Mouse (Mus musculus) liver, embryonic 13.5 days (tissue): Measurements from ENCODE around the gene Lsm3. TPM values are rescaled to one million over a fixed set of nuclear protein-coding genes. Genes with fewer than 3 reads are reported as not detected.

Experiments used
- ATAC-seq: fragments of 200-750 bp; cut with Nextera tagmentation; 2 replicates; pipeline ENCODE4 v1.8.0; 2017; ENCODE audit warnings: low read depth, mild to moderate bottlenecking, moderate number of reproducible peaks, moderate library complexity
- DNase-seq: peaks from one replicate; pipeline ENCODE4 v3.0.0; 2022
- H3K27ac ChIP-seq: fragments of 300-500 bp; sonication (generic); 2 replicates; pipeline ENCODE4 v1.5.1; 2015; ENCODE audit warnings: moderate library complexity, mild to moderate bottlenecking, inconsistent platforms
- H3K27me3 ChIP-seq: fragments of 300-500 bp; sonication (generic); 2 replicates; pipeline ENCODE4 v1.6.1; 2015; ENCODE audit warnings: mild to moderate bottlenecking, inconsistent platforms
- H3K36me3 ChIP-seq: fragments of 300-500 bp; sonication (generic); 2 replicates; pipeline ENCODE4 v1.6.1; 2015; ENCODE audit warnings: mild to moderate bottlenecking, inconsistent platforms
- H3K4me1 ChIP-seq: fragments of 300-500 bp; sonication (generic); replicated peaks from 2 replicates; pipeline ENCODE4 v1.6.1; 2015; ENCODE audit warnings: inconsistent platforms
- H3K4me2 ChIP-seq: fragments of 300-500 bp; sonication (generic); 2 replicates; pipeline ENCODE4 v1.6.1; 2015; ENCODE audit warnings: inconsistent platforms, mild to moderate bottlenecking, moderate library complexity
- H3K4me3 ChIP-seq: fragments of 300-500 bp; sonication (generic); replicated peaks from 2 replicates; pipeline ENCODE4 v1.5.1; 2015; ENCODE audit warnings: mild to moderate bottlenecking, inconsistent platforms
- H3K9ac ChIP-seq: fragments of 300-500 bp; sonication (generic); 2 replicates; pipeline ENCODE4 v1.6.1; 2015; ENCODE audit warnings: mild to moderate bottlenecking, inconsistent platforms
- H3K9me3 ChIP-seq: fragments of 300-500 bp; sonication (generic); replicated peaks from 2 replicates; pipeline ENCODE4 v1.6.1; 2016; ENCODE audit warnings: inconsistent platforms
- WGBS: fragments of 180-500 bp; shearing (Covaris S2); methylation state at CpG from one replicate; pipeline ENCODE4 v1.1.7; 2015; ENCODE audit not compliant: insufficient replicate concordance; 5-methylcytosine and 5-hydroxymethylcytosine counted together
- polyA plus RNA-seq: library from polyadenylated mRNA; unstranded; fragments of >200 nt; fragmentation: Nextera tagmentation; extraction: Ambion mirVana; gene quantifications from 2 replicates; pipeline ENCODE4 v1.2.1, GENCODE M21; 2015

The Lsm3 gene
- polyA plus RNA-seq, 1 experiment from 2014 or later: 175 TPM

GRCm38 (mm10) chr6:91486736-91487453, 28.8 kb upstream of the Lsm3 start:
- H3K4me2 ChIP-seq: no peak overlapping the region
- DNase-seq: no peak
- no peak overlapping the region for H3K27ac ChIP-seq
- H3K27me3 ChIP-seq: no peaks in the 10 kb centered on the region
- no peaks in the 10 kb centered on the region for H3K9me3 ChIP-seq
- no peak overlapping the region for H3K4me3 ChIP-seq
- H3K36me3 ChIP-seq: peaks cover 88% of the 10 kb centered on the region
- H3K4me1 ChIP-seq: peaks cover 4% of the 10 kb centered on the region; the same call in 1 of the 2 replicates
- WGBS: 82% methylated on average over 15 of the region's 15 CpGs
- ATAC-seq: no peak
- no peak overlapping the region for H3K9ac ChIP-seq

GRCm38 (mm10) chr6:91488496-91489212, 27.1 kb upstream of the Lsm3 start:
- DNase-seq (no peak), ATAC-seq (no peak)
- Histone ChIP-seq H3K9ac (no peak overlapping the region), H3K4me1 (peaks cover 4% of the 10 kb centered on the region; the same call in 1 of the 2 replicates), H3K4me3 (no peak overlapping the region), H3K4me2 (no peak overlapping the region), H3K9me3 (no peaks in the 10 kb centered on the region), H3K27me3 (no peaks in the 10 kb centered on the region), H3K36me3 (peaks cover 75% of the 10 kb centered on the region), H3K27ac (no peak overlapping the region)
- 59% methylated on average over 9 of the region's 9 CpGs for WGBS

GRCm38 (mm10) chr6:91489872-91490271, 25.9 kb upstream of the Lsm3 start:
- Histone ChIP-seq H3K9ac (no peak overlapping the region), H3K27me3 (no peaks in the 10 kb centered on the region), H3K4me1 (peaks cover 4% of the 10 kb centered on the region; the same call in 1 of the 2 replicates), H3K4me3 (no peak overlapping the region), H3K9me3 (no peaks in the 10 kb centered on the region), H3K27ac (no peak overlapping the region), H3K4me2 (no peak overlapping the region), H3K36me3 (peaks cover 63% of the 10 kb centered on the region)
- 71% methylated on average over 10 of the region's 10 CpGs for WGBS
- ATAC-seq: no peak
- no peak for DNase-seq

GRCm38 (mm10) chr6:91491004-91491403, 24.7 kb upstream of the Lsm3 start:
- ATAC-seq (no peak), DNase-seq (no peak)
- H3K36me3 ChIP-seq: peaks cover 56% of the 10 kb centered on the region
- no peaks in the 10 kb centered on the region for H3K9me3 ChIP-seq
- WGBS: 74% methylated on average over 6 of the region's 6 CpGs
- no peak overlapping the region for H3K27ac ChIP-seq
- H3K4me1 ChIP-seq: peaks cover 4% of the 10 kb centered on the region; the same call in 1 of the 2 replicates
- H3K4me3 ChIP-seq: no peak overlapping the region
- no peak overlapping the region for H3K9ac ChIP-seq
- H3K27me3 ChIP-seq: no peaks in the 10 kb centered on the region
- H3K4me2 ChIP-seq: no peak overlapping the region

GRCm38 (mm10) chr6:91493053-91493452, 22.7 kb upstream of the Lsm3 start:
- WGBS: 50% methylated on average over 10 of the region's 10 CpGs
- no peak overlapping the region for H3K27ac ChIP-seq
- H3K9me3 ChIP-seq: no peaks in the 10 kb centered on the region
- DNase-seq (no peak), ATAC-seq (no peak)
- H3K4me3 ChIP-seq: no peak overlapping the region
- no peak overlapping the region for H3K4me2 ChIP-seq
- H3K27me3 ChIP-seq: no peaks in the 10 kb centered on the region
- peaks cover 51% of the 10 kb centered on the region for H3K36me3 ChIP-seq
- H3K4me1 ChIP-seq: 0 out of 2 replicates have a peak, but pooled peaks cover 4% of the 10 kb centered on the region
- H3K9ac ChIP-seq: no peak overlapping the region

GRCm38 (mm10) chr6:91494526-91494925, 21.2 kb upstream of the Lsm3 start:
- H3K27ac ChIP-seq: no peak overlapping the region
- DNase-seq (no peak), ATAC-seq (no peak)
- H3K27me3 ChIP-seq: no peaks in the 10 kb centered on the region
- no peak overlapping the region for H3K4me3 ChIP-seq
- H3K9me3 ChIP-seq: no peaks in the 10 kb centered on the region
- no peak overlapping the region for H3K9ac ChIP-seq
- no peak overlapping the region for H3K4me2 ChIP-seq
- H3K36me3 ChIP-seq: peaks cover 59% of the 10 kb centered on the region
- WGBS: 72% methylated on average over 8 of the region's 8 CpGs
- H3K4me1 ChIP-seq: no peaks in the 10 kb centered on the region

- Histone ChIP-seq H3K36me3 (peaks cover 89% of the 10 kb centered on the region), H3K4me3 (no peak overlapping the region), H3K4me1 (peaks cover 7% of the 10 kb centered on the region; the same call in 1 of the 2 replicates), H3K27ac (no peak overlapping the region), H3K9ac (no peak overlapping the region), H3K9me3 (no peaks in the 10 kb centered on the region), H3K4me2 (no peak overlapping the region), H3K27me3 (no peaks in the 10 kb centered on the region)
- 48% methylated on average over 1 of the region's 1 CpGs for WGBS
- DNase-seq (no peak), ATAC-seq (no peak)
Measured at GRCm38 (mm10) chr6:91503302-91503701, 12.4 kb upstream of the Lsm3 start.

- Histone ChIP-seq H3K4me3 (no peak overlapping the region), H3K9ac (no peak overlapping the region), H3K4me1 (peaks cover 7% of the 10 kb centered on the region; the same call in 1 of the 2 replicates), H3K36me3 (peaks cover 67% of the 10 kb centered on the region), H3K9me3 (no peaks in the 10 kb centered on the region), H3K27ac (0 out of 2 replicates have a peak overlapping the region, but pooled peaks have one; percentile 47), H3K4me2 (no peak overlapping the region), H3K27me3 (no peaks in the 10 kb centered on the region)
- ATAC-seq (peak; percentile 50; the same call in 1 of the 2 replicates), DNase-seq (peak; percentile 11)
- WGBS: 41% methylated on average over 5 of the region's 5 CpGs
Measured at GRCm38 (mm10) chr6:91506036-91506435, 9.7 kb upstream of the Lsm3 start.

GRCm38 (mm10) chr6:91508041-91508440, 7.7 kb upstream of the Lsm3 start:
- Histone ChIP-seq H3K9me3 (no peaks in the 10 kb centered on the region), H3K4me3 (no peak overlapping the region), H3K27me3 (no peaks in the 10 kb centered on the region), H3K36me3 (peaks cover 52% of the 10 kb centered on the region), H3K27ac (no peak overlapping the region), H3K9ac (no peak overlapping the region), H3K4me2 (no peak overlapping the region), H3K4me1 (peaks cover 7% of the 10 kb centered on the region; the same call in 1 of the 2 replicates)
- ATAC-seq (no peak), DNase-seq (no peak)
- 70% methylated on average over 3 of the region's 3 CpGs for WGBS

- no peaks in the 10 kb centered on the region for H3K9me3 ChIP-seq
- H3K4me3 ChIP-seq: no peak overlapping the region
- 32% methylated on average over 7 of the region's 7 CpGs for WGBS
- H3K27me3 ChIP-seq: no peaks in the 10 kb centered on the region
- ATAC-seq (peak; percentile 65; the same call in 1 of the 2 replicates), DNase-seq (peak; percentile 52)
- H3K27ac ChIP-seq: no peak overlapping the region
- H3K36me3 ChIP-seq: peaks cover 40% of the 10 kb centered on the region
- peaks cover 14% of the 10 kb centered on the region for H3K4me1 ChIP-seq
- H3K9ac ChIP-seq: no peak overlapping the region
- H3K4me2 ChIP-seq: no peak overlapping the region
Measured at GRCm38 (mm10) chr6:91509326-91509725, 6.4 kb upstream of the Lsm3 start.

GRCm38 (mm10) chr6:91510211-91510610, 5.5 kb upstream of the Lsm3 start:
- no peak for DNase-seq
- H3K4me2 ChIP-seq: no peak overlapping the region
- WGBS: 65% methylated on average over 10 of the region's 10 CpGs
- H3K4me3 ChIP-seq: no peak overlapping the region
- peaks cover 31% of the 10 kb centered on the region for H3K36me3 ChIP-seq
- no peak for ATAC-seq
- H3K4me1 ChIP-seq: peaks cover 23% of the 10 kb centered on the region
- H3K27me3 ChIP-seq: no peaks in the 10 kb centered on the region
- no peak overlapping the region for H3K9ac ChIP-seq
- no peak overlapping the region for H3K27ac ChIP-seq
- H3K9me3 ChIP-seq: no peaks in the 10 kb centered on the region
